Mouse (Mus musculus) urinary bladder, postnatal 14 days (tissue): Measurements from ENCODE around the gene Rufy3.

ENCODE experiments used
- DNase-seq: peaks from one replicate; pipeline ENCODE4 v3.0.0; 2021; ENCODE audit warnings: low spot score

The Rufy3 gene

GRCm38 (mm10) chr5:88575506-88576338 is 10.9 kb downstream of the Rufy3 start:
- peak; percentile 54 for DNase-seq

- DNase-seq: no peak
These were observed 15.8 kb downstream of the Rufy3 start for GRCm38 (mm10) chr5:88580681-88581080.

GRCm38 (mm10) chr5:88581343-88581742 is 16.5 kb downstream of the Rufy3 start:
- DNase-seq: no peak

- no peak for DNase-seq
These were observed 18.6 kb downstream of the Rufy3 start for GRCm38 (mm10) chr5:88583271-88584031.

- DNase-seq: no peak
These were observed 19.2 kb downstream of the Rufy3 start for GRCm38 (mm10) chr5:88584061-88584460.

GRCm38 (mm10) chr5:88586407-88587174 is 21.8 kb downstream of the Rufy3 start:
- DNase-seq: no peak

GRCm38 (mm10) chr5:88587211-88587934 is 22.5 kb downstream of the Rufy3 start:
- DNase-seq: no peak

GRCm38 (mm10) chr5:88588481-88588880 is 23.6 kb downstream of the Rufy3 start:
- no peak for DNase-seq

GRCm38 (mm10) chr5:88593421-88594172 is 28.8 kb downstream of the Rufy3 start:
- no peak for DNase-seq

GRCm38 (mm10) chr5:88594173-88594569 is 29.3 kb downstream of the Rufy3 start:
- no peak for DNase-seq

- DNase-seq: no peak
These were observed 31.0 kb downstream of the Rufy3 start for GRCm38 (mm10) chr5:88595537-88596455.

GRCm38 (mm10) chr5:88598961-88599360 is 34.1 kb downstream of the Rufy3 start:
- DNase-seq: no peak

GRCm38 (mm10) chr5:88602030-88602429 is 37.2 kb downstream of the Rufy3 start:
- DNase-seq: no peak

GRCm38 (mm10) chr5:88602713-88603112 is 37.9 kb downstream of the Rufy3 start:
- DNase-seq: no peak

- no peak for DNase-seq
These were observed 39.2 kb downstream of the Rufy3 start for GRCm38 (mm10) chr5:88604046-88604445.

GRCm38 (mm10) chr5:88604641-88605358 is 40.0 kb downstream of the Rufy3 start:
- no peak for DNase-seq

GRCm38 (mm10) chr5:88614129-88614528 is 49.3 kb downstream of the Rufy3 start:
- no peak for DNase-seq

GRCm38 (mm10) chr5:88616988-88617387 is 52.1 kb downstream of the Rufy3 start:
- DNase-seq: no peak

- no peak for DNase-seq
These were observed 62.7 kb downstream of the Rufy3 start for GRCm38 (mm10) chr5:88627545-88627944.
